In genomic region chr11:3283645-3284044, GRCm38 (mm10) we compare ENCODE assay signal across 19 mouse cellular contexts.
"Had no signal": no experiment of that assay in that cellular context is flagged by ENCODE, and none has a peak within 500 bp of the region (broad histone marks: within the 10 kb centered on the region; RNA-seq: fewer than 3 reads in every experiment).

No protein-coding gene starts in this region.

- H3K4me3 ChIP-seq: gastrocnemius, adult 2 months; heart, adult 2 months; heart, embryonic 10.5 days; heart, embryonic 12.5 days; hindbrain, embryonic 10.5 days; hindbrain, embryonic 12.5 days; intestine, embryonic 15.5 days; layer of hippocampus, adult 2 months; left cerebral cortex, adult 2 months; limb, embryonic 13.5 days had no signal

- DNase-seq: gastrocnemius, adult 2 months; gastrocnemius, postnatal 10 days; gastrocnemius, postnatal 25 days; heart, postnatal 10 days; heart, postnatal 4 days; kidney, adult 18-20 months; kidney, adult 8-10 months; kidney, postnatal 10 days; kidney, postnatal 25 days; kidney, postnatal 4 days had no signal
